ENCODE assay signal across 11 mouse cellular contexts in the genomic region with DNA sequence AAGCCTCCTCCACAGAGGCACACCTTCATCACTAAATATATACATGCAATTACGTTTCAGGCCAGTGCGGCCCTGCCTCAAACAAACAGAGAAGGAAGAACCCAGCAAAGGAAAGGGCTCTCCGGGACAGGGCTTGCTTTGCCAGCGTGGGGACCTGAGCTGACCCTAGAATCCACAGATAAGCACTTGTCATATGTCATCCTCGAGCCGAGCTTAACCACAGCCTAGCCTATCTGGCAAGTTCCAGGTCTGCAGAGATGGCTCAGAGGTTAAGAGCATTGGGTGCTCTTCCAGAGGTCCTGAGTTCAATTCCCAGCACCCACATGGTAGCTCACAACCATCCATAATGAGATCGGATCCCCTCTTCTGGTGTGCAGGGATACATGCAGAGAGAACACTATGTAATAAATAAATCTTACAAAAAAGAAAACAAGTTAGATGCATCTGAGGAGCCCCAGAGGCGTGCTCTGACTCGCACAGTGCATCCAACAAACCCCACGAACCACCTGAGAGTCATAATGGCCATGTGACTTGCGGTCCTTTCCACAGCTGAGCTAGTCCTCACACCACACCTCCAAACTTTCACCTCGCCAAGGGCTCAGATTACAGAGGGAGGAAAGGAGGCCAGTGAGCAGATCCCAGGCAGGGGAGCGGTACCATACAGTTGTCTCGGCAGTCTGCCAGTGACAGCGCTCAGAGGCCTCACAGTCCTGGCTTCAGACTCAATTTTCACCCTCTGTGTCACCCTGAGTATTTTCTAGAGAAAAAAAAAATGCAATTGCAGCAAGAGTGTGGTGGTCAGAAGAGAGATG. TPM values are rescaled to one million over a fixed set of nuclear protein-coding genes. Genes with fewer than 3 reads are reported as not detected.
DNase-seq lines count a peak whose midpoint lies in the region; ATAC-seq and TF ChIP-seq lines count a peak whose summit lies in the region.
"Had no signal": no experiment of that assay in that cellular context is flagged by ENCODE, and none has a peak within 500 bp of the region (broad histone marks: within the 10 kb centered on the region; RNA-seq: fewer than 3 reads in every experiment).

No protein-coding gene starts in this region.

- peaks cover 37% of the 10 kb centered on the region for H3K79me2 ChIP-seq in myocyte (ENCODE audit: control insufficient read depth, insufficient read depth)

- ATAC-seq in liver, embryonic 12.5 days, result peak; percentile 31; the same call in 1 of the 2 replicates
- ATAC-seq in liver, postnatal 0 days, result no peak
- peak; percentile 73 for ATAC-seq in embryonic facial prominence, embryonic 15.5 days (ENCODE audit: insufficient number of reproducible peaks, low FRiP score, low TSS enrichment, low read depth)
- peak; percentile 72 for ATAC-seq in heart, embryonic 14.5 days (ENCODE audit: insufficient number of reproducible peaks, insufficient read depth, low FRiP score, low read depth)

- no peaks in the 10 kb centered on the region for H3K27me3 ChIP-seq in liver, embryonic 12.5 days (replicated peaks)
- no peaks in the 10 kb centered on the region for H3K27me3 ChIP-seq in liver, postnatal 0 days (ENCODE audit: insufficient read depth, low read length)
- no peaks in the 10 kb centered on the region for H3K27me3 ChIP-seq in embryonic facial prominence, embryonic 15.5 days
- no peaks in the 10 kb centered on the region for H3K27me3 ChIP-seq in heart, embryonic 14.5 days (ENCODE audit: control insufficient read depth, insufficient read depth, low read length)
- no peaks in the 10 kb centered on the region for H3K27me3 ChIP-seq in myocyte (ENCODE audit: control insufficient read depth, insufficient read depth, insufficient read length)

- H3K9me3 ChIP-seq in liver, embryonic 12.5 days (replicated peaks), result no peaks in the 10 kb centered on the region
- no peaks in the 10 kb centered on the region for H3K9me3 ChIP-seq in liver, postnatal 0 days (ENCODE audit: low read length)
- H3K9me3 ChIP-seq in embryonic facial prominence, embryonic 15.5 days (replicated peaks), result no peaks in the 10 kb centered on the region
- no peaks in the 10 kb centered on the region for H3K9me3 ChIP-seq in heart, embryonic 14.5 days (ENCODE audit: control insufficient read depth, low read length)
- H3K9me3 ChIP-seq: G1E had no signal

- H3K36me3 ChIP-seq in liver, embryonic 12.5 days, result peaks cover 58% of the 10 kb centered on the region
- peaks cover 21% of the 10 kb centered on the region for H3K36me3 ChIP-seq in liver, postnatal 0 days (replicated peaks; ENCODE audit: insufficient read depth, low read length)
- peaks cover 83% of the 10 kb centered on the region for H3K36me3 ChIP-seq in embryonic facial prominence, embryonic 15.5 days
- H3K36me3 ChIP-seq in heart, embryonic 14.5 days (ENCODE audit: control insufficient read depth, insufficient read depth, low read length), result peaks cover 89% of the 10 kb centered on the region
- peaks cover 38% of the 10 kb centered on the region for H3K36me3 ChIP-seq in myocyte (ENCODE audit: control insufficient read depth, insufficient read depth)
- H3K36me3 ChIP-seq: G1E had no signal

- no peak overlapping the region for H3K9ac ChIP-seq in liver, embryonic 12.5 days
- no peak overlapping the region for H3K9ac ChIP-seq in liver, postnatal 0 days (replicated peaks)
- no peak overlapping the region for H3K9ac ChIP-seq in embryonic facial prominence, embryonic 15.5 days
- no peak overlapping the region; the same call in 1 of the 2 replicates for H3K9ac ChIP-seq in heart, embryonic 14.5 days (ENCODE audit: low read length)

- WGBS in liver, embryonic 12.5 days (ENCODE audit: insufficient replicate concordance), result 60% methylated on average over 15 of the region's 15 CpGs
- WGBS in liver, postnatal 0 days (ENCODE audit: insufficient replicate concordance), result 75% methylated on average over 15 of the region's 15 CpGs
- WGBS in embryonic facial prominence, embryonic 15.5 days, result 71% methylated on average over 15 of the region's 15 CpGs
- WGBS in heart, embryonic 14.5 days, result 46% methylated on average over 15 of the region's 15 CpGs

- TF ChIP-seq CTCF in liver, postnatal 0 days (IDR thresholded peaks at IDR 0.05; ENCODE audit: low read depth), result no peak

- H3K4me3 ChIP-seq in liver, embryonic 12.5 days, result no peak overlapping the region
- H3K4me3 ChIP-seq in liver, postnatal 0 days (ENCODE audit: low read depth, low read length), result no peak overlapping the region
- H3K4me3 ChIP-seq in embryonic facial prominence, embryonic 15.5 days (replicated peaks), result no peak overlapping the region
- no peak overlapping the region for H3K4me3 ChIP-seq in heart, embryonic 14.5 days (ENCODE audit: control insufficient read depth in 1 of 2, insufficient read depth in 1 of 2, low read depth in 1 of 2, low read length in 2 of 2)
- no peak overlapping the region for H3K4me3 ChIP-seq in myocyte

- no peak overlapping the region for H3K4me2 ChIP-seq in liver, embryonic 12.5 days
- no peak overlapping the region for H3K4me2 ChIP-seq in liver, postnatal 0 days (ENCODE audit: low read depth, low read length)
- H3K4me2 ChIP-seq in embryonic facial prominence, embryonic 15.5 days (replicated peaks), result no peak overlapping the region
- no peak overlapping the region for H3K4me2 ChIP-seq in heart, embryonic 14.5 days (ENCODE audit: low read length)
- H3K4me2 ChIP-seq in myocyte (ENCODE audit: low read depth), result no peak overlapping the region
- H3K4me2 ChIP-seq: midbrain, embryonic 11.5 days had no signal

- H3ac ChIP-seq in myocyte (ENCODE audit: control insufficient read depth, insufficient read length), result no peak overlapping the region

- TF ChIP-seq POLR2A in myocyte (IDR thresholded peaks at IDR 0.05; ENCODE audit: insufficient read length, low read depth), result no peak

- DNase-seq in liver, postnatal 0 days, result no peak
- DNase-seq in adipocyte (ENCODE audit: low spot score), result no peak
- no peak for DNase-seq in ovary, postnatal 36 days (ENCODE audit: low spot score)
- DNase-seq: kidney, postnatal 10 days had no signal

- TF ChIP-seq EP300 in liver, postnatal 0 days (IDR thresholded peaks at IDR 0.05; ENCODE audit: low read depth), result no peak

- H3K27ac ChIP-seq in liver, embryonic 12.5 days, result no peak overlapping the region
- H3K27ac ChIP-seq in liver, postnatal 0 days (ENCODE audit: low read depth), result no peak overlapping the region
- no peak overlapping the region for H3K27ac ChIP-seq in embryonic facial prominence, embryonic 15.5 days (replicated peaks)
- peak overlapping the region; percentile 57 to 90 for H3K27ac ChIP-seq in heart, embryonic 14.5 days (replicated peaks in 1 of 2; ENCODE audit: control insufficient read depth in 1 of 2, insufficient read depth in 1 of 2, low read depth in 2 of 2, low read length in 2 of 2)

- H3K4me1 ChIP-seq in liver, embryonic 12.5 days, result peaks cover 4% of the 10 kb centered on the region; the same call in 1 of the 2 replicates
- no peaks in the 10 kb centered on the region for H3K4me1 ChIP-seq in liver, postnatal 0 days (ENCODE audit: insufficient read depth)
- H3K4me1 ChIP-seq in embryonic facial prominence, embryonic 15.5 days, result peaks cover 4% of the 10 kb centered on the region
- peaks cover 10 to 15% of the 10 kb centered on the region in 2 experiments; a peak in 3 of 4 replicates for H3K4me1 ChIP-seq in heart, embryonic 14.5 days (ENCODE audit: control insufficient read depth in 2 of 2, insufficient read depth in 2 of 2, low read length in 2 of 2)

TF ChIP-seq in myocyte, 11 proteins besides CTCF, POLR2A, EP300 and RAD21 (continues in another document):
- TF ChIP-seq MYOG (IDR thresholded peaks at IDR 0.05; ENCODE audit: control insufficient read depth in 1 of 3, insufficient read depth in 1 of 3, insufficient read length in 2 of 3, low read depth in 2 of 3), result peak; percentile 6 to 88 (median 27)
- no peak for TF ChIP-seq POLR2AphosphoS2 (IDR thresholded peaks at IDR 0.05; ENCODE audit: insufficient read length, low read depth)
- TF ChIP-seq REST (IDR thresholded peaks at IDR 0.05; ENCODE audit: insufficient read depth, insufficient read length), result no peak
- no peak for TF ChIP-seq SRF (IDR thresholded peaks at IDR 0.05; ENCODE audit: control insufficient read depth, insufficient read length, low read depth)
- TF ChIP-seq TCF3 (IDR thresholded peaks at IDR 0.05; ENCODE audit: insufficient read length, low read depth), result no peak
- no peak for TF ChIP-seq E2F4 (IDR thresholded peaks at IDR 0.05; ENCODE audit: insufficient read depth)
- peak; percentile 75 for TF ChIP-seq USF1 (IDR thresholded peaks at IDR 0.05; ENCODE audit: low read depth)
- TF ChIP-seq CEBPB (IDR thresholded peaks at IDR 0.05; ENCODE audit: insufficient read depth, poor library complexity, severe bottlenecking), result no peak

RNA-seq across cellular contexts. Expression of gene Kank2, which starts 16.7 kb away (rescaled TPM):
- 5.0 and 5.5 TPM in 2 replicates for polyA plus RNA-seq in liver, embryonic 12.5 days (2016; fragmentation: Nextera tagmentation; extraction: Ambion mirVana)
- polyA plus RNA-seq in liver, postnatal 0 days (2015; fragmentation: Nextera tagmentation; extraction: Ambion mirVana), result 2.8 and 3.7 TPM in 2 replicates
- 25.2 and 26.2 TPM in 2 replicates for polyA plus RNA-seq in embryonic facial prominence, embryonic 15.5 days (2015; fragmentation: Nextera tagmentation; extraction: Ambion mirVana)
- polyA plus RNA-seq in heart, embryonic 14.5 days (2014; fragmentation: Nextera tagmentation; extraction: Ambion mirVana), result 11.1 and 11.6 TPM in 2 replicates
- polyA plus RNA-seq in myocyte (2012; fragmentation: generic; extraction: Trizol), result 49.4 TPM
- polyA plus RNA-seq: G1E had no signal

RNA-seq across cellular contexts. Expression of gene Spc24, which starts 21.8 kb away (rescaled TPM):
- polyA plus RNA-seq in liver, embryonic 12.5 days (2016; fragmentation: Nextera tagmentation; extraction: Ambion mirVana), result 112 and 114 TPM in 2 replicates
- polyA plus RNA-seq in liver, postnatal 0 days (2015; fragmentation: Nextera tagmentation; extraction: Ambion mirVana), result 38.4 and 41.4 TPM in 2 replicates
- 80.1 and 83.4 TPM in 2 replicates for polyA plus RNA-seq in embryonic facial prominence, embryonic 15.5 days (2015; fragmentation: Nextera tagmentation; extraction: Ambion mirVana)
- polyA plus RNA-seq in heart, embryonic 14.5 days (2014; fragmentation: Nextera tagmentation; extraction: Ambion mirVana), result 82.9 and 97.9 TPM in 2 replicates
- polyA plus RNA-seq in myocyte (2012; fragmentation: generic; extraction: Trizol), result 31.0 TPM

RNA-seq across cellular contexts. Expression of gene Angptl8, which starts 53.4 kb away (rescaled TPM):
- 13.4 and 14.1 TPM in 2 replicates for polyA plus RNA-seq in liver, embryonic 12.5 days (2016; fragmentation: Nextera tagmentation; extraction: Ambion mirVana)
- 74.6 and 75.7 TPM in 2 replicates for polyA plus RNA-seq in liver, postnatal 0 days (2015; fragmentation: Nextera tagmentation; extraction: Ambion mirVana)
- 0.84 and 1.2 TPM in 2 replicates for polyA plus RNA-seq in embryonic facial prominence, embryonic 15.5 days (2015; fragmentation: Nextera tagmentation; extraction: Ambion mirVana)
- polyA plus RNA-seq in heart, embryonic 14.5 days (2014; fragmentation: Nextera tagmentation; extraction: Ambion mirVana), result 1.4 and 1.6 TPM in 2 replicates
- polyA plus RNA-seq in myocyte (2012; fragmentation: generic; extraction: Trizol), result not detected
- polyA plus RNA-seq: cortical plate, adult 2 months; G1E had no signal

RNA-seq across cellular contexts. Expression of gene Ldlr, which starts 58.6 kb away (rescaled TPM):
- polyA plus RNA-seq in liver, embryonic 12.5 days (2016; fragmentation: Nextera tagmentation; extraction: Ambion mirVana), result 31.1 and 32.9 TPM in 2 replicates
- 13.2 and 13.3 TPM in 2 replicates for polyA plus RNA-seq in liver, postnatal 0 days (2015; fragmentation: Nextera tagmentation; extraction: Ambion mirVana)
- polyA plus RNA-seq in embryonic facial prominence, embryonic 15.5 days (2015; fragmentation: Nextera tagmentation; extraction: Ambion mirVana), result 35.5 and 39.4 TPM in 2 replicates
- 7.3 and 10.8 TPM in 2 replicates for polyA plus RNA-seq in heart, embryonic 14.5 days (2014; fragmentation: Nextera tagmentation; extraction: Ambion mirVana)
- polyA plus RNA-seq in myocyte (2012; fragmentation: generic; extraction: Trizol), result 106 TPM

Comparison
In these comparisons a context has a peak if more than half of its experiments do, and no peak if none do; other contexts are left out.
1. H3K27ac ChIP-seq: peak in heart, embryonic 14.5 days (2 of 2); none in liver, embryonic 12.5 days (single experiment), liver, postnatal 0 days (single experiment) and embryonic facial prominence, embryonic 15.5 days (single experiment).